Mouse (Mus musculus) neural tube, embryonic 13.5 days (tissue): ENCODE results near the gene Smad1. TPM values are rescaled to one million over a fixed set of nuclear protein-coding genes. Genes with fewer than 3 reads are reported as not detected.
"Not testable (repeated sequence)": the region's sequence is repeated elsewhere in the genome, so short reads cannot be mapped to it uniquely, and the experiment has no call there.

Experiments used
- ATAC-seq: fragments of 200-750 bp; cut with Nextera tagmentation; 2 replicates; pipeline ENCODE4 v1.8.0; 2017; ENCODE audit warnings: low read depth, mild to moderate bottlenecking, moderate TSS enrichment, moderate library complexity
- H3K27ac ChIP-seq: fragments of 300-500 bp; sonication (generic); replicated peaks from 2 replicates; pipeline ENCODE4 v1.5.1; 2015; ENCODE audit warnings: moderate library complexity, mild to moderate bottlenecking, inconsistent platforms
- H3K27me3 ChIP-seq: fragments of 300-500 bp; sonication (generic); 2 replicates; pipeline ENCODE4 v1.6.1; 2015; ENCODE audit warnings: mild to moderate bottlenecking, inconsistent platforms
- H3K36me3 ChIP-seq: fragments of 300-500 bp; sonication (generic); 2 replicates; pipeline ENCODE4 v1.6.1; 2015; ENCODE audit warnings: mild to moderate bottlenecking, inconsistent platforms
- H3K4me1 ChIP-seq: fragments of 300-500 bp; sonication (generic); replicated peaks from 2 replicates; pipeline ENCODE4 v1.6.1; 2015; ENCODE audit warnings: inconsistent platforms
- H3K4me2 ChIP-seq: fragments of 300-500 bp; sonication (generic); 2 replicates; pipeline ENCODE4 v1.6.1; 2015; ENCODE audit warnings: inconsistent platforms, mild to moderate bottlenecking, moderate library complexity
- H3K4me3 ChIP-seq: fragments of 300-500 bp; sonication (generic); 2 replicates; pipeline ENCODE4 v1.5.1; 2015; ENCODE audit warnings: mild to moderate bottlenecking, inconsistent platforms
- H3K9ac ChIP-seq: fragments of 300-500 bp; sonication (generic); 2 replicates; pipeline ENCODE4 v1.6.1; 2015; ENCODE audit warnings: moderate library complexity, mild to moderate bottlenecking, inconsistent platforms
- H3K9me3 ChIP-seq: fragments of 300-500 bp; sonication (generic); 2 replicates; pipeline ENCODE4 v1.6.1; 2016; ENCODE audit warnings: inconsistent platforms
- WGBS: fragments of 180-500 bp; shearing (Covaris S2); methylation state at CpG from one replicate; pipeline ENCODE4 v1.1.7; 2015; 5-methylcytosine and 5-hydroxymethylcytosine counted together
- polyA plus RNA-seq: library from polyadenylated mRNA; unstranded; fragments of >200 nt; fragmentation: Nextera tagmentation; extraction: Ambion mirVana; gene quantifications from 2 replicates; pipeline ENCODE4 v1.2.1, GENCODE M21; 2015

Smad1 gene
- polyA plus RNA-seq: 68.7 and 72.1 TPM in 2 replicates

DNA sequence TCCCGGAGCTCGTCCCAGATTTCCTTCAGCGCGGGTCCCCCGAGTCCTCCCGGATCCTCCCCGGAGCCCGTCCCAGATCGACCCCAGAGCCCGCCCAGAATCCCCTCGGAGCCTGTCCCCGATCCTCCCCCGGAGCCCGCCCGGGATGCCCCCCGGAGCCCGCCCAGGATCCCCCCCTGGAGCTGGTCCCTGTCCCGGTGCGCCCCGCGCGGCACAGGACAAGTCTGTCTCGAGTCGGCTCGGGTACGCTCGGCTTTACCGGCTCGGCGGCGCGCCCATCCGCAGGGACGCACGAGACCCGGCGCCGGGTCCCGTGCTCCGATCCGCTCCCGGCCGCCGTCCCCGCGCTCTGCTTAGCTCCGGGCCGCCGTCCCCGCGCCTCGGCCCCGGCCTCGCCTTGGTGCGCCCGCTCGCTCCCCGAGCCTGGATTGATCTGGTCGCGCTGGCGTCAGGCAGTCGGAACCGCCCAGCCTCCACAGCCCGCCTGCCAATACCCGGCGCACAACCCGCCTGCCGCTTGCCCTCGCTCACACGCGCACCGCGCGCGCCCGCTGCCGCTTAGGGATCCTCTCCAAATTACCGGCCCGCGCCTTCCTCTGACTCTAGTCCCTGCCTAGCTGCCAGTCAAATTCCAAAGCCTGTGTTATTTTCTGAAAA lies at the start of gene Smad1:
TSS of gene Smad1 (minus strand) at position 525 of the 657 bp plus-strand sequence.
- peak within 1 kb of the TSS; percentile 80 for H3K4me2 ChIP-seq
- H3K4me1 ChIP-seq: peaks cover 41% of the 10 kb centered on the region
- ATAC-seq: peak; percentile 93
- peak within 1 kb of the TSS; percentile 99 for H3K27ac ChIP-seq
- peak within 1 kb of the TSS; percentile 99 for H3K9ac ChIP-seq
- peak within 1 kb of the TSS; percentile 84 for H3K4me3 ChIP-seq
- H3K27me3 ChIP-seq: no peaks in the 10 kb centered on the region
- no peaks in the 10 kb centered on the region for H3K9me3 ChIP-seq
- no peaks in the 10 kb centered on the region for H3K36me3 ChIP-seq
- under 1% methylated on average over 80 of the region's 80 CpGs for WGBS

DNA sequence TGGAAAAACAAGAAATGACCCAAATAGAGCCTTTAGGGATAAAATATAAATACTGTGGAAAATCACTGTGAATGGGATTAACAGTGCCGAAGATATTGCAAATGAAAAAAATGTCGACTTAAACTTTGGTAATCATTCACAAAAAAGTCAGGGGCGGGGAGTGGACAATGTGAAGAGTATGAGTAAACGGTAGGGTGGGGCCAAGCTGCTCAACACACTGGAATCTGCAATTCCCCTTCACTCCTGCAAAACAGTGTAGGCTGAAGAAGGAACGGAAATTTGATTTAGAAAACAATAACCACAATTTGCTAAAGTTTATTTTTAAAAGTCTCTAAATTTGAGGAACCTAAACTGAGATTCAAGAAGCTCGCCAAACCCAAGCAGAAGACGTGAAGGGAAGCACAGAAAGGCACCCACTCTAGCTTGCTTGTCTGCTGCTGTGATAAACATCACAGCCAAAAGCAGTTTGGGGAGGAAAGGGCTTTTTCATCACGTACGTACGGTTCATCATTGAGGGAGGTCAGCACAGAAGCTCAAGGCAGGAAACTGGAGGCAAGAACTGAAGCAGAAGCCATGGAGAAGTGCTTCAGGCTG lies 48.0 kb upstream of the Smad1 start:
- Histone ChIP-seq H3K9ac (no peak overlapping the region), H3K9me3 (no peaks in the 10 kb centered on the region), H3K27ac (no peak overlapping the region), H3K4me1 (no peaks in the 10 kb centered on the region), H3K27me3 (no peaks in the 10 kb centered on the region), H3K36me3 (no peaks in the 10 kb centered on the region), H3K4me3 (no peak overlapping the region), H3K4me2 (no peak overlapping the region)
- no peak for ATAC-seq
- WGBS: 83% methylated on average over 10 of the region's 10 CpGs

DNA sequence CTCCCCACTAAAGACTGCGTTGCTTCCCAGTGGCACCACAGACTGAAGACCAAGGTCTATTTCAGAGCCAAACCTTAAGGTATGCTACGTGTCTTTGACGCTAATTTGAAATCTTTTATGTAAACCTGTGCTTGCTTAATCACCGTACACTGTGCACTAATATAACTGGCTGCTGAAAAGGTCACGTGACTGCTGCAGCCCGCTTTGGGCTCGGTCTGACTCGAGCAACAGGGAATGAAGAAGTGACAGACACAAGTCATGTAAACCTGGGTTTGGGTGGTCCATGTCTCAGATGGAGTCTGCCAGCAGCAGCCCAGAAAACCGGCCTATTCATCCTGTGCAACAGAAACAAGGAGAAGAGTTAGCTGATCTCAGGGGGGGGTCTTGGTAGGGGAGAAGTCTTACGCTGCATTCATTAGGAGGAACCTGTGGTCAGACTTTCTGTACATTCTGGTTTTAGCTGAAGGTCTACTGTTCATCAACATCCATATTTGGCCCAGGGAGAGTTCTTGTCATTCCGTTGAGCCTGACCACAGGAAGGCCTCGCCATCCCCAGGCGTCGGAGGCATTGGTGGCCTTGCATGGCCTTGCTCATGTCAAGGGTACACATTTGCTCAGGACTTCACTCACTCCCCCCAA lies 44.3 kb upstream of the Smad1 start:
- no peak overlapping the region for H3K4me3 ChIP-seq
- H3K4me1 ChIP-seq: no peaks in the 10 kb centered on the region
- H3K36me3 ChIP-seq: no peaks in the 10 kb centered on the region
- 88% methylated on average over 14 of the region's 14 CpGs for WGBS
- H3K9ac ChIP-seq: no peak overlapping the region
- no peak overlapping the region for H3K4me2 ChIP-seq
- no peaks in the 10 kb centered on the region for H3K27me3 ChIP-seq
- no peak overlapping the region for H3K27ac ChIP-seq
- no peaks in the 10 kb centered on the region for H3K9me3 ChIP-seq
- no peak for ATAC-seq

DNA sequence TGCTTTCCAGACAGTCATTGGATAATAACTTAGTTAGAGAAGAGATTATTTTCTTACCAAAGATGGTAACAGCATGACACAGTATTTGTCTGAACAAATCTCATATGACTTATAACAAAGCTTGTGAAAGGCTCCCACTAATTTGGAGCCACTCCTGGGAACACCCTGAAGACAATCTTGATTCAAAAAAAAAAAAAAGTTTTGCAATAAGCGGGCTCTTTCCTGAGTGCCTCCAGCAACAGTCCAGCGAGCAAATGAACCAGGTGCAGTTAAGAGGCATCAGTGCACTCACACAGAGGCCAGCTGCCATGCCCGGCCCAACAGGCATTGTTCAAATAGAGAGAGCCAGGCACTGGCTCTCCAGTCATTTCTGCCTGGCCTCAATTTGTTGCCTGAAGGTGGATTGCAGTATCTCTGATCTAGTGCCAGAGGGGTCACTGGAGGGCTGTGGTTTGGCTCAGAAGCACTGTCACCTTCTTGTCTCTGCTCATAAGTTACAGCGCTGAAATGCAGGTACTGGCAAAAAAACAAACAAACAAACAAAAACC lies 34.7 kb upstream of the Smad1 start:
- Histone ChIP-seq H3K9me3 (no peaks in the 10 kb centered on the region), H3K4me2 (no peak overlapping the region), H3K36me3 (no peaks in the 10 kb centered on the region), H3K4me3 (no peak overlapping the region), H3K27ac (no peak overlapping the region), H3K27me3 (no peaks in the 10 kb centered on the region), H3K9ac (no peak overlapping the region), H3K4me1 (0 out of 2 replicates have a peak, but pooled peaks cover 2% of the 10 kb centered on the region)
- WGBS: 46% methylated on average over 4 of the region's 4 CpGs
- ATAC-seq: no peak

DNA sequence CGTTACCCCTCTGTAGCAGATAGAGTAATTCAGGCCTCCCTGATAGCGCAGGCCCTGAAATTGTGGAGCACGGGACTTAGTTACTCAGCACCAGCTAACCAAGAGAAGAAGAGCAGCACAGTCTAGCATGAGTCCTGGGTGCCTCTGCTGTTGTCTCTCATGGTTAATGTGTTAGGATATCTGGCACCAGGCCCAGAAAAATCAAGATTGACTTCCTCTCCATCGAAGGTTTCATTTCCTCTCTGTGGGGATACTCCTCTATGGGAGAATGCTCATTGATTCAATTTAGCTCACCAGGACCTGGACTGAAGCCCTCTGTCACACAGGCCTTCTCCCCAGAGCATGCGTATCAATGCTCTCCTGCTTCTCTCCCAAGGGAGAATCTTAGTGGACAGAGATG lies 15.6 kb upstream of the Smad1 start:
- no peaks in the 10 kb centered on the region for H3K4me1 ChIP-seq
- H3K36me3 ChIP-seq: no peaks in the 10 kb centered on the region
- no peaks in the 10 kb centered on the region for H3K27me3 ChIP-seq
- no peak overlapping the region for H3K4me2 ChIP-seq
- no peak overlapping the region for H3K9ac ChIP-seq
- H3K27ac ChIP-seq: 0 out of 2 replicates have a peak overlapping the region, but pooled peaks have one; percentile 9
- WGBS: 76% methylated on average over 5 of the region's 5 CpGs
- no peak overlapping the region for H3K4me3 ChIP-seq
- ATAC-seq: no peak
- H3K9me3 ChIP-seq: no peaks in the 10 kb centered on the region

DNA sequence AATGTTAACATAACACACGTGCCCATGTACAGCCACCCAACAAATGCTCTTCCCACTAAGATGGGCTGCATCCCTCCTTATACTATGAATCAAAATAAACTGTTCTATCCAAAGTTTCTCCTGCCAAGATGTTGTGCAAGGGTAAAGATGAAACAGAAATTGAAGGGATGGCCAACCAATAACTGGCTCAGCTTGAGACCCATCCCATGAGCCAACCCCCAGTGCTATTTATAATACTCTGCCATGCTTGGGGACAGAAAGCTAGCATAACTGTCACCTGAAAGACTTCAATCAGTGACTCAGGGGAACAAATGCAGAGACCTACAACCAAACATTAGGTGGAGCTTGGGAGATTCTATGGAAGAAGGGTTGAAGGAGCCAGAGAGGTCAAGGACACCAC lies 11.2 kb upstream of the Smad1 start:
- H3K9ac ChIP-seq: no peak overlapping the region
- no peaks in the 10 kb centered on the region for H3K4me1 ChIP-seq
- WGBS: 90% methylated on average over 1 of the region's 1 CpGs
- no peak overlapping the region for H3K4me3 ChIP-seq
- no peaks in the 10 kb centered on the region for H3K9me3 ChIP-seq
- H3K4me2 ChIP-seq: no peak overlapping the region
- no peaks in the 10 kb centered on the region for H3K36me3 ChIP-seq
- no peak for ATAC-seq
- no peaks in the 10 kb centered on the region for H3K27me3 ChIP-seq
- H3K27ac ChIP-seq: no peak overlapping the region

DNA sequence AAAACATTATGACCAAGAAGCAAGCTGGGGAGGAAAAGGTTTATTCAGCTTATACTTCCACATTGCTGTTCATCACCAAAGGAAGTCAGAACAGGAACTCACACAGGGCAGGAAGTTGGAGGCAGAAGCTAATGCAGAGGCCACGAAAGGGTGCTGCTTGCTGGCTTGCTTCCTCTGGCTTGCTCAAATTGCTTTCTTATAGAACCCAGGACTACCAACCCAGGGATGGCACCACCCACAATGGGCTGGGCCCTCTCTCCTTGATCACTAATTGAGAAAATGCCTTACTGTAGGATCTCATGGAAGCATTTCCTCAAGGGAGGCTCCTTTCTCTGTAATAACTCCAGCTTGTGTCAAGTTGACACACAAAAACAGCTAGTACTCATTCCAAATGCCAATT lies 8.0 kb upstream of the Smad1 start:
- H3K4me3 ChIP-seq, H3K36me3 ChIP-seq, H3K4me1 ChIP-seq, ATAC-seq, H3K4me2 ChIP-seq, H3K27ac ChIP-seq, H3K27me3 ChIP-seq, H3K9me3 ChIP-seq, H3K9ac ChIP-seq: not testable (repeated sequence)
- 78% methylated on average over 1 of the region's 1 CpGs for WGBS

DNA sequence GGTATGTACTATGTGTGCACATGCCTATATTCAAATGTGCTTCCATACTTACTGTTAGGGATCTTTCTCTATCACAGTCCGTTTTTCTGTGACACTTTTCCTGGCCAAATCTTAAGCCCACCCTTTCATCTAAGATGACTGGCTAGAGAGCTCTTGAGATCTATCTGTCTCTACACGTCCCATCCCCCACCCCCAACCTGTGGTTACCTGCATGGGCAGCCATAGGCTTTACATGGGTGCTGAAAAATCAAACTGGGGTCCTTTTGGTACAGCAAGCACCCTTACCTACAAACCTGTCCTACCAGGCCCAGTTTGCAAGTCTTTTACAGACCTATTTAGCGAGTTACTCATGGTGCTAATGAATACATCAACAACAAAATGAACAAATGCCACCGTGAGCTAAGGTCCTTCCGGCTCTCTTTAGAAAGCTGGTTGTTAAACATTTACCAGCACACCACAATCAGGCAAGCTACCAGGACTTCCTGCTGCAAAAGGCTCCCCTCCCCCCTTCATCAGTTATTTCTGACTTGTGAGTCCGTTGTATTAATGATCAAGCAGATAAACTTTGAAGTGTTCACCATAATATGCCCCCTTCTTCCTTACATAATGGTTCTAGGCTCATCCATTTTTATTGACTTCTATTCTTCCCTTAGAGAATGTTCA lies 5.7 kb upstream of the Smad1 start:
- H3K27ac ChIP-seq: no peak overlapping the region
- no peak for ATAC-seq
- H3K4me2 ChIP-seq: no peak overlapping the region
- no peaks in the 10 kb centered on the region for H3K27me3 ChIP-seq
- H3K4me1 ChIP-seq: no peaks in the 10 kb centered on the region
- H3K9me3 ChIP-seq: no peaks in the 10 kb centered on the region
- no peaks in the 10 kb centered on the region for H3K36me3 ChIP-seq
- 45% methylated on average over 6 of the region's 6 CpGs for WGBS
- no peak overlapping the region for H3K9ac ChIP-seq
- no peak overlapping the region for H3K4me3 ChIP-seq

DNA sequence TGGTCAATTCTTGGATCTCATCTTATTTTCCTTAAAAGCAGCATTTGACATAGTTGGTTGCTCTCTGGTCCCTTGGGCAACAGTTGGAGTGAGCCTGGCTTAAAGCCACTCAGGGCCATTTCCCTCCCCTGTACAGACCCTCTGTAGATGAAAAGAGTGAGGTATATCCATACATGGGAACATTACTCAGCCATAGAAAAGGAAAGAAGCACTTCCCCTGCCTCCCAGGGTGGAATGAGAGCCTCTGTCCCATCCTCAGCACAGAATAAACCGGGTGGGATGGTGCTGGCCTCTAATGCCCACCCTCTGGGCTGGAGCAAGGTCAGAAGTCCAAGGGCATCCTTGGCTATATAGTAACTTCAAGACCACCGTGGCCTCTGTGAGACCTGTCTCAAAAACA lies 1.4 kb upstream of the Smad1 start:
- Histone ChIP-seq H3K4me3 (no peak overlapping the region), H3K27me3 (no peaks in the 10 kb centered on the region), H3K9ac (no peak overlapping the region), H3K4me2 (no peak overlapping the region), H3K27ac (no peak overlapping the region), H3K36me3 (no peaks in the 10 kb centered on the region), H3K9me3 (no peaks in the 10 kb centered on the region), H3K4me1 (peaks cover 27% of the 10 kb centered on the region)
- ATAC-seq: no peak
- 74% methylated on average over 2 of the region's 2 CpGs for WGBS

DNA sequence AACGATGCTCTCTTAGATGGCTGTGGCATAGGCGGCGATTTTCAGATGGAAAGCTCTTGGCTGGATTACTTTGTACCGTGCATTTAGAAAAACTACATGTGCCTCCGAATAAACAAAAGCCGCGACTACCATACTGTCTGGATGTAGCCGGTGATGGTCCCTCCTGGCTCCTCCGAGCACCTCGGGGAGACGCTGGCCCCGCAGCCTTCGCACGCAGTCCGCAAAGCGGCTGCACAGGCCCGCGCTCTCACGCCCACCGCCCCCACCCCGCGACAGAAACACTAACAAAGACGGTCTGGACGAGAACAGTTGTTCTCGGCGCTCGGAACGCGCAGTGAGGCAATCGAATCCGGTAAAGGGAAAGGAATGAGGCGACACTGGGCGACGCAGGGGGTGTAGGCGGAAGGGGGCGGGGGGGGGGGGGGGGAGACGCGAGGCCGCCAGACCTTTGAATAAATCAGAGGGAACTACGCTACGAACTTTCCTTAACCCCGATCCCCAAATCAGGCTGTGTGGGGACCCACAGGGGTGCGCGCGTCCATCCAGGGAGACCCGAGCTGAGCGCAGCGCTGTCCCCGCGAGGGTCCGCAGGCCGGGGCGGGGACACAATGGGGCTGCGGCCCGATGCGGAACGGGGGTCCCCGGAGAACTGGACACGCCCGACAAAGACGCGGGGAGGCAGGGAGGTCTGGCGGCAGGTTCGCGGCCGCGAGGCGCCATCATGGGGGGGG lies 902 bp downstream of the Smad1 start:
- Histone ChIP-seq H3K27ac (peak overlapping the region; percentile 99), H3K9me3 (no peaks in the 10 kb centered on the region), H3K4me1 (peaks cover 48% of the 10 kb centered on the region), H3K36me3 (no peaks in the 10 kb centered on the region), H3K4me3 (peak overlapping the region; percentile 84), H3K9ac (peak overlapping the region; percentile 99), H3K4me2 (peak overlapping the region; percentile 80), H3K27me3 (no peaks in the 10 kb centered on the region)
- peak; percentile 81 for ATAC-seq
- WGBS: under 1% methylated on average over 57 of the region's 68 CpGs

DNA sequence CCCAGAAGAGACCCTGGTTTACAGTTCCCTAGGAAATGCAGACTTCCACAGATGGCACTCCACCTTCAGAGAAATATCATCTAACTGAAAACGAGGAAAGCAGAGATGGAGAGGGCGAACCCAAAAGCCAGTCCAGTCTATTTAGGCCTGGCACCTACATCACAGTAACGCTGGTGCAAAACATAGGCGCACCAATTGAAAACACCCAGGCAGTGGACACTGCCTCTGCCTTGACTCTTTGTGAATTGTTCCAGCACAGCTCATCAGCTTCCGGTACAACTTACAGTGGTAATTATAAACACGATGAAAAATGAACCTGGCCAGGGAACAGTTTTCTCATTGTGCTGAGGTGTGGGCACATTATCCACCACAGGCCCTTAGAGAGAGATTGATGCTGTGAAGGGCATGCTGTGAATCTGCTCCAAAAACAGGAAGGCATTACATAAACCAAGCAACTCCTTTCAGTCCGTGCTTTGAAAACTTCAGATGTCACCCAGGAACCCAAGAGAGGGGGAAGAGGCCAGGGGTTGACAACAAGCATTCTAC lies 1.5 kb downstream of the Smad1 start:
- peaks cover 53% of the 10 kb centered on the region for H3K4me1 ChIP-seq
- WGBS: 9% methylated on average over 7 of the region's 7 CpGs
- ATAC-seq: peak; percentile 3; the same call in 1 of the 2 replicates
- H3K4me2 ChIP-seq: peak overlapping the region; percentile 80
- no peaks in the 10 kb centered on the region for H3K36me3 ChIP-seq
- H3K27ac ChIP-seq: peak overlapping the region; percentile 99
- H3K9ac ChIP-seq: peak overlapping the region; percentile 99
- no peaks in the 10 kb centered on the region for H3K9me3 ChIP-seq
- no peaks in the 10 kb centered on the region for H3K27me3 ChIP-seq
- peak overlapping the region; percentile 84 for H3K4me3 ChIP-seq
